Mouse (Mus musculus): ENCODE results near the gene Emc7. TPM values are rescaled to one million over a fixed set of nuclear protein-coding genes. Genes with fewer than 3 reads are reported as not detected.

The Emc7 gene
- polyA plus RNA-seq, 1 experiment from 2014 or later, result 17.5 TPM

DNA sequence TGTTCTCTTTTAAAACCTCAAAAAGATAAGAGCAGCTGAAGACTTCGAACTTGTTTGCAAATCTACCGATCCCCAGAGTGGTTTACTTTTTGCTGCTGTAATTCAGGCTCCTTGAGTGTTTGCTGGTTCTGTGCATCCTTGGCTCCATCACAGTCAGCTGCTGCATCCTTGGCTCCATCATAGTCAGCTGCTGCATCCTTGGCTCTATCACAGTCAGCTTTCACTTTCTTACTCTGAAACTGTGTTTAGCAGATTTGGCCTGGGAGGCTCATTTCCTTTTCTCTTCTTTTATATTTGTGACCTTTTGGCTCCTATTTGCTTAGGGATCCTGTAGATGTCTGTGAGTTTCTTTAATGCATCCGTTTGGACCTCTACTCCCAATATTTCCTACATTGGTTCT lies 62.4 kb downstream of the Emc7 start:
- Histone ChIP-seq H3K4me3 (ENCODE audit: low read depth, low read length) (no peak overlapping the region), H3K27ac (ENCODE audit: low read depth) (no peak overlapping the region), H3K4me2 (ENCODE audit: low read length) (no peak overlapping the region), H3K27me3 (replicated peaks; ENCODE audit: control insufficient read depth, insufficient read depth, low read length) (no peaks in the 10 kb centered on the region), H3K9me3 (ENCODE audit: control insufficient read depth, low read length) (no peaks in the 10 kb centered on the region), H3K9ac (ENCODE audit: low read length) (no peak overlapping the region), H3K4me1 (replicated peaks; ENCODE audit: control insufficient read depth, insufficient read depth, low read length) (0 out of 2 replicates have a peak, but pooled peaks cover 5% of the 10 kb centered on the region), H3K36me3 (ENCODE audit: control insufficient read depth, insufficient read depth, low read length) (no peaks in the 10 kb centered on the region)
- ATAC-seq (replicated peaks; ENCODE audit: low FRiP score, low TSS enrichment, low read depth), result no peak
- DNase-seq (ENCODE audit: low spot score), result no peak
- WGBS, result 82% methylated on average over 3 of the region's 3 CpGs

DNA sequence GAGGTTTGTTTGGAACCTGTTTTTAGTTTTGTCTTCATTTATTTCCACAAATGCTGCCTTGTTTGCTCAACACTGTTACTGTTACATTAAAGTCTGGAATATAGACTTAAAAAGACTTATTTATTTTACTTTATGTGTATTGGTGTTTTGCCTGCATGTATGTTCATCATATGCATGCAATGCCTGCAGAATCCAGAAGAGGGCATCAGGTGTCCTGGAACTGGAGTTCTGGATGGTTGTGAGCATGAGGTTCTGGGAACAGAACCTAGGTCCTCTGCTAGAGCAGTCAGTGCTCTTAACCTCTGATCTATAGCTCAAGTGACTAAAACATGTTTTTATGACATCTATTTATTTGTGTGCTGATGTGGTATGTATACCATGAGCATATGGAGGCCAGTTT lies 63.7 kb downstream of the Emc7 start:
- no peaks in the 10 kb centered on the region for H3K27me3 ChIP-seq (replicated peaks; ENCODE audit: control insufficient read depth, insufficient read depth, low read length)
- ATAC-seq (replicated peaks; ENCODE audit: low FRiP score, low TSS enrichment, low read depth), result no peak

DNA sequence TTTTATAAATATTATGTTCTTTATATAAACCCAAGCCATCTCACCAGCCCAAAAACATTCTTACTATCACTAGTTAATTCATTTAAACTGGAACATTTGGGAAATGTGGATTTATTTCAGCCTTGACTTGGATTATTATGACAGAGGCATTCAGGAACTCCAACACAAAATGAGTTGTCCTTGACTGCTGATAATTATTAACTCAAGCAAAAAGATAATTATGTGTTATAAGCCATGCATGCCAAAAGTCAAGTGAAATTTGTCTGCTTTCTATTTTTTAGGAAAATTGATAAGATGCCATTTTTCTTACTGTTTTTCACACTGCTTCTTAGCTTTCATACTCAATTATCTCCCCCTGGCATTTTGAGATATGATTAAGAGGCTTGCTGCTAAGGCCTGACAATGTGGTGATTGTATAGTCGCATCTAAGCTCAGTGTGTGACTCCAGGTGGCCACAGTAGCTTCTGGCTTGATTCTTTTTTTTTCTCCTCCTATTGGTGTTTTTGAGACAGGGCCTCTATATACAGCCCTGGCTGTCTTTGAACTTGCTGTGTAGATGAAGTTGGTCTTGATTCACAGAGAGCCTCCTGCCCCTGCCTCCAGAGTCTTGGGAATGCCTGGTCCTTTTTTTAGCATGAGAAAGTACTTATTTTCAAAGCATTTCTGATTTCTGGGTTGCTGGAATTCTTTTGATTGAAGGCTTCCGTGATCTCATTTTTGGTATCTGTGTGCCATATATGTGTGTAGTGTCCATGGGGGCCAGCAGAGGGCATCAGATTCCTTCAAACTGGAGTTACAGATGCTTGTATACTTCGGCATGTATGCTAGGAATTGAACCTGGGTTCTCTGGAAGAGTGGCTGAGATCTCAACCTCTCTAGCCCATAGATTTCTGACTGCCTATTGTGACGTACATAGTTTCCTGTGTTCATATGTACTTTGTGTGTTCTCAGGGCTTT lies 66.0 kb downstream of the Emc7 start:
- Histone ChIP-seq H3K4me3 (ENCODE audit: low read depth, low read length) (no peak overlapping the region), H3K9ac (ENCODE audit: low read length) (no peak overlapping the region), H3K27me3 (replicated peaks; ENCODE audit: control insufficient read depth, insufficient read depth, low read length) (no peaks in the 10 kb centered on the region), H3K4me2 (ENCODE audit: low read length) (no peak overlapping the region), H3K36me3 (ENCODE audit: control insufficient read depth, insufficient read depth, low read length) (no peaks in the 10 kb centered on the region), H3K27ac (ENCODE audit: low read depth) (no peak overlapping the region), H3K9me3 (ENCODE audit: control insufficient read depth, low read length) (no peaks in the 10 kb centered on the region), H3K4me1 (replicated peaks; ENCODE audit: control insufficient read depth, insufficient read depth, low read length) (0 out of 2 replicates have a peak, but pooled peaks cover 1% of the 10 kb centered on the region)
- 86% methylated on average over 4 of the region's 4 CpGs for WGBS
- DNase-seq (ENCODE audit: low spot score) (no peak), ATAC-seq (replicated peaks; ENCODE audit: low FRiP score, low TSS enrichment, low read depth) (no peak)

More for the DNA sequence above, 63.7 kb downstream of the Emc7 start:
- Histone ChIP-seq H3K9ac (ENCODE audit: low read length) (no peak overlapping the region), H3K9me3 (ENCODE audit: control insufficient read depth, low read length) (no peaks in the 10 kb centered on the region), H3K27ac (ENCODE audit: low read depth) (no peak overlapping the region), H3K4me2 (ENCODE audit: low read length) (no peak overlapping the region), H3K4me1 (replicated peaks; ENCODE audit: control insufficient read depth, insufficient read depth, low read length) (0 out of 2 replicates have a peak, but pooled peaks cover 5% of the 10 kb centered on the region), H3K36me3 (ENCODE audit: control insufficient read depth, insufficient read depth, low read length) (no peaks in the 10 kb centered on the region), H3K4me3 (ENCODE audit: low read depth, low read length) (no peak overlapping the region)
- no peak for DNase-seq (ENCODE audit: low spot score)

Other genes starting within 250 kb of the Emc7 start
- 23.8 and 28.1 TPM in 2 replicates for gene Lpcat4, start 215.5 kb upstream of the Emc7 start, polyA plus RNA-seq (2014; fragmentation: Nextera tagmentation; extraction: Ambion mirVana)
- gene Nutm1, start 195.7 kb upstream of the Emc7 start, polyA plus RNA-seq (2014; fragmentation: Nextera tagmentation; extraction: Ambion mirVana), result 0.08 TPM in 1 of 2 replicates, not detected in the other
- gene Nop10, start 193.1 kb upstream of the Emc7 start, polyA plus RNA-seq (2014; fragmentation: Nextera tagmentation; extraction: Ambion mirVana), result 255 and 275 TPM in 2 replicates
- 17.7 and 18.1 TPM in 2 replicates for gene Slc12a6, start 189.2 kb upstream of the Emc7 start, polyA plus RNA-seq (2014; fragmentation: Nextera tagmentation; extraction: Ambion mirVana)
- gene Gm21985, start 188.7 kb upstream of the Emc7 start, polyA plus RNA-seq (2014; fragmentation: Nextera tagmentation; extraction: Ambion mirVana), result not detected in 2 replicates
- gene Emc4, start 87.0 kb upstream of the Emc7 start, polyA plus RNA-seq (2014; fragmentation: Nextera tagmentation; extraction: Ambion mirVana), result 96.7 and 105 TPM in 2 replicates
- gene Katnbl1, start 75.8 kb upstream of the Emc7 start, polyA plus RNA-seq (2014; fragmentation: Nextera tagmentation; extraction: Ambion mirVana), result 41.3 and 44.9 TPM in 2 replicates
- gene Chrm5, start 25.8 kb downstream of the Emc7 start, polyA plus RNA-seq (2014; fragmentation: Nextera tagmentation; extraction: Ambion mirVana), result not detected in 2 replicates
- gene Aven, start 38.0 kb downstream of the Emc7 start, polyA plus RNA-seq (2014; fragmentation: Nextera tagmentation; extraction: Ambion mirVana), result 7.6 and 9.1 TPM in 2 replicates